Mouse (Mus musculus): Measurements from ENCODE around the gene Scd1. TPM values are rescaled to one million over a fixed set of nuclear protein-coding genes. Genes with fewer than 3 reads are reported as not detected.
"Not testable (repeated sequence)": the region's sequence is repeated elsewhere in the genome, so short reads cannot be mapped to it uniquely, and the experiment has no call there.

Gene Scd1
- total RNA-seq, 4 experiments from 2014 or later, result 370 to 1,578 (median 696) TPM

GRCm38 (mm10) chr19:44396742-44397141 lies 10.9 kb downstream of the Scd1 start:
- no peak for DNase-seq

- no peak for DNase-seq
These were observed 12.7 kb downstream of the Scd1 start for GRCm38 (mm10) chr19:44394972-44395371.

- DNase-seq, result no peak
These were observed 13.7 kb downstream of the Scd1 start for GRCm38 (mm10) chr19:44393962-44394422.

GRCm38 (mm10) chr19:44392339-44393009 lies 15.2 kb downstream of the Scd1 start:
- no peak for DNase-seq

GRCm38 (mm10) chr19:44391856-44392255 lies 15.8 kb downstream of the Scd1 start:
- no peak for DNase-seq

- DNase-seq, result no peak
These were observed 18.2 kb downstream of the Scd1 start for GRCm38 (mm10) chr19:44389507-44389906.

GRCm38 (mm10) chr19:44388475-44389428 lies 18.9 kb downstream of the Scd1 start:
- peak; percentile 95 for DNase-seq

GRCm38 (mm10) chr19:44387746-44388474 lies 19.8 kb downstream of the Scd1 start:
- DNase-seq, result no peak

- no peak for DNase-seq
These were observed 20.5 kb downstream of the Scd1 start for GRCm38 (mm10) chr19:44387089-44387671.

- no peak for DNase-seq
These were observed 21.7 kb downstream of the Scd1 start for GRCm38 (mm10) chr19:44385887-44386498.

- DNase-seq, result no peak
These were observed 24.9 kb downstream of the Scd1 start for GRCm38 (mm10) chr19:44382682-44383321.

- no peak for DNase-seq
These were observed 27.6 kb downstream of the Scd1 start for GRCm38 (mm10) chr19:44380065-44380464.

- DNase-seq, result no peak
These were observed 28.6 kb downstream of the Scd1 start for GRCm38 (mm10) chr19:44379090-44379489.

- DNase-seq, result no peak
These were observed 29.9 kb downstream of the Scd1 start for GRCm38 (mm10) chr19:44377629-44378375.

- DNase-seq, result no peak
These were observed 31.1 kb downstream of the Scd1 start for GRCm38 (mm10) chr19:44376511-44376951.

- DNase-seq, result peak; percentile 75
These were observed 34.7 kb downstream of the Scd1 start for GRCm38 (mm10) chr19:44372969-44373368.

GRCm38 (mm10) chr19:44370231-44370630 lies 37.4 kb downstream of the Scd1 start:
- no peak for DNase-seq

GRCm38 (mm10) chr19:44369371-44369770 lies 38.3 kb downstream of the Scd1 start:
- DNase-seq, result no peak

- not testable (repeated sequence) for DNase-seq
These were observed 40.6 kb downstream of the Scd1 start for GRCm38 (mm10) chr19:44367076-44367475.

- no peak for DNase-seq
These were observed 41.9 kb downstream of the Scd1 start for GRCm38 (mm10) chr19:44365733-44366132.
